Mouse (Mus musculus): ENCODE data around the gene Serpinb9b. TPM values are rescaled to one million over a fixed set of nuclear protein-coding genes. Genes with fewer than 3 reads are reported as not detected.

Gene Serpinb9b
- total RNA-seq, 1 experiment: 12.3 TPM

GRCm38 (mm10) chr13:33084975-33085694 is 57.9 kb downstream of the Serpinb9b start:
- Histone ChIP-seq H3K4me1 (ENCODE audit: control insufficient read depth in 2 of 2, insufficient read depth in 2 of 2, low read length in 2 of 2, poor library complexity in 1 of 2) (no peaks in the 10 kb centered on the region), H3K27ac (ENCODE audit: insufficient read depth, low read depth, low read length, poor library complexity, severe bottlenecking) (no peak overlapping the region)
- TF ChIP-seq HCFC1 (IDR thresholded peaks at IDR 0.05; ENCODE audit: borderline replicate concordance, insufficient read depth, low read length) (no peak), CHD2 (IDR thresholded peaks at IDR 0.05; ENCODE audit: low read depth, low read length) (no peak), ZNF384 (IDR thresholded peaks at IDR 0.05; ENCODE audit: low read depth, low read length) (no peak), ZC3H11A (IDR thresholded peaks at IDR 0.05; ENCODE audit: borderline replicate concordance, low read depth, low read length) (no peak), MAFK (IDR thresholded peaks at IDR 0.05; ENCODE audit: insufficient read depth, low read depth, low read length) (no peak)

GRCm38 (mm10) chr13:33085695-33086432 is 58.6 kb downstream of the Serpinb9b start:
- Histone ChIP-seq H3K9ac (ENCODE audit: insufficient read depth, low read depth, low read length, poor library complexity, severe bottlenecking) (no peak overlapping the region), H3K4me1 (ENCODE audit: control insufficient read depth in 2 of 2, insufficient read depth in 2 of 2, low read length in 2 of 2, poor library complexity in 1 of 2) (no peaks in the 10 kb centered on the region), H3K36me3 (ENCODE audit: control insufficient read depth, insufficient read depth, low read length, poor library complexity, severe bottlenecking) (no peaks in the 10 kb centered on the region), H3K27ac (ENCODE audit: insufficient read depth, low read depth, low read length, poor library complexity, severe bottlenecking) (no peak overlapping the region), H3K9me3 (ENCODE audit: control insufficient read depth, insufficient read depth, low read depth, low read length) (no peaks in the 10 kb centered on the region; the same call in 1 of the 2 replicates), H3K4me3 (ENCODE audit: insufficient read depth in 1 of 2, low read depth in 1 of 2, low read length in 2 of 2, poor library complexity in 1 of 2, severe bottlenecking in 1 of 2) (no peak overlapping the region)
- TF ChIP-seq ZNF384 (IDR thresholded peaks at IDR 0.05; ENCODE audit: low read depth, low read length) (no peak), MAFK (IDR thresholded peaks at IDR 0.05; ENCODE audit: insufficient read depth, low read depth, low read length) (no peak), CHD2 (IDR thresholded peaks at IDR 0.05; ENCODE audit: low read depth, low read length) (no peak), ZC3H11A (IDR thresholded peaks at IDR 0.05; ENCODE audit: borderline replicate concordance, low read depth, low read length) (no peak), HCFC1 (IDR thresholded peaks at IDR 0.05; ENCODE audit: borderline replicate concordance, insufficient read depth, low read length) (no peak)
- DNase-seq (ENCODE audit: low read depth, low spot score): no peak
- in situ Hi-C loops (cut with MboI; ENCODE audit: low sequenced_read_pairs in 2 of 2, unreplicated experiment in 2 of 2): no loop called here

More at GRCm38 (mm10) chr13:33084975-33085694, 57.9 kb downstream of the Serpinb9b start:
- in situ Hi-C loops (cut with MboI; ENCODE audit: low sequenced_read_pairs in 2 of 2, unreplicated experiment in 2 of 2): no loop called here
- no peak overlapping the region for H3K4me3 ChIP-seq (ENCODE audit: insufficient read depth in 1 of 2, low read depth in 1 of 2, low read length in 2 of 2, poor library complexity in 1 of 2, severe bottlenecking in 1 of 2)
- no peaks in the 10 kb centered on the region; the same call in 1 of the 2 replicates for H3K9me3 ChIP-seq (ENCODE audit: control insufficient read depth, insufficient read depth, low read depth, low read length)
- DNase-seq (ENCODE audit: low read depth, low spot score): no peak
- H3K9ac ChIP-seq (ENCODE audit: insufficient read depth, low read depth, low read length, poor library complexity, severe bottlenecking): no peak overlapping the region
- no peaks in the 10 kb centered on the region for H3K36me3 ChIP-seq (ENCODE audit: control insufficient read depth, insufficient read depth, low read length, poor library complexity, severe bottlenecking)

DNA sequence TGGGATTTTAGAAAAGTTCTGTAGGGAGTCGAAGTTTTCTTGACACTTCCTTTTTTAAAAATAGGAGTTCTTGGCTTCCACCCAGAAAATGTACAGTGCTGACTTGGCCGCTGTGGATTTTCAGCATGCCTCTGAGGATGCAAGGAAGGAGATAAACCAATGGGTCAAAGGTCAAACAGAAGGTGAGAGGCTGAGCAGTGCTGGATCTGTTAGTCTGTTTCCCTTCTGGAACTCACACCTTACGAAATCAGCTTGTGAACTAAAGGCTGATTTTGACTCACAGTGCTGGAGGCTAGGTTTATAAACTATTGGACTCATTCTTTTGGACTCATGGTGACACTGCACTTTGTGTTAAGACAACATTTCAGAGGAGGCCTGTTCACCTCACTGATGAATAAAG is 62.4 kb downstream of the Serpinb9b start:
- in situ Hi-C loops (cut with MboI; ENCODE audit: low sequenced_read_pairs in 2 of 2, unreplicated experiment in 2 of 2): no loop called here
- Histone ChIP-seq H3K9me3 (ENCODE audit: control insufficient read depth, insufficient read depth, low read depth, low read length) (no peaks in the 10 kb centered on the region), H3K27ac (ENCODE audit: insufficient read depth, low read depth, low read length, poor library complexity, severe bottlenecking) (no peak overlapping the region), H3K4me1 (ENCODE audit: control insufficient read depth in 2 of 2, insufficient read depth in 2 of 2, low read length in 2 of 2, poor library complexity in 1 of 2) (no peaks in the 10 kb centered on the region), H3K36me3 (ENCODE audit: control insufficient read depth, insufficient read depth, low read length, poor library complexity, severe bottlenecking) (no peaks in the 10 kb centered on the region), H3K9ac (ENCODE audit: insufficient read depth, low read depth, low read length, poor library complexity, severe bottlenecking) (no peak overlapping the region), H3K4me3 (ENCODE audit: insufficient read depth in 1 of 2, low read depth in 1 of 2, low read length in 2 of 2, poor library complexity in 1 of 2, severe bottlenecking in 1 of 2) (no peak overlapping the region)
- TF ChIP-seq MAFK (IDR thresholded peaks at IDR 0.05; ENCODE audit: insufficient read depth, low read depth, low read length) (peak; percentile 37; the same call in 1 of the 2 replicates), HCFC1 (IDR thresholded peaks at IDR 0.05; ENCODE audit: borderline replicate concordance, insufficient read depth, low read length) (no peak)
- no peak for DNase-seq (ENCODE audit: low read depth, low spot score)

DNA sequence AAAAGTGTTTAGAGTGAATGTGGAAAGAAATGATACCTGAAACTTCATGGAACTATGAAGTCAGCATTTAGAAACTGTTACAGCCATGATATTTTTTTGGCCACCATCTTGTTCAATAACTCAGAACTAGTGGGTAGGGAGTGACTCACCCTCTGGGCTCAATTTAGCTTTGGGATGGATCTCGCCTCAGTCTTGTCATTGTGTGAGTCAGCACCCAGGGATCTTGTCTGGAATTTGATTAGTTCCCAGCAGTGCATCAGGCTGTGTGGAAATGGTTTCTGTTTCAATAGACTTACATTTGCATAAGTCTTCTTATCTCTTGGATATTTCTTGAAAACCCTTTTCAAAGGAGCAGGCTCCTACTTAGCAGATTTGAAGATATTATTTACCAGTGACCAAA is 63.3 kb downstream of the Serpinb9b start:
- Histone ChIP-seq H3K27ac (ENCODE audit: insufficient read depth, low read depth, low read length, poor library complexity, severe bottlenecking) (no peak overlapping the region), H3K4me3 (ENCODE audit: insufficient read depth in 1 of 2, low read depth in 1 of 2, low read length in 2 of 2, poor library complexity in 1 of 2, severe bottlenecking in 1 of 2) (no peak overlapping the region), H3K36me3 (ENCODE audit: control insufficient read depth, insufficient read depth, low read length, poor library complexity, severe bottlenecking) (no peaks in the 10 kb centered on the region), H3K4me1 (ENCODE audit: control insufficient read depth in 2 of 2, insufficient read depth in 2 of 2, low read length in 2 of 2, poor library complexity in 1 of 2) (no peaks in the 10 kb centered on the region), H3K9me3 (ENCODE audit: control insufficient read depth, insufficient read depth, low read depth, low read length) (no peaks in the 10 kb centered on the region), H3K9ac (ENCODE audit: insufficient read depth, low read depth, low read length, poor library complexity, severe bottlenecking) (no peak overlapping the region)
- no peak for TF ChIP-seq ZC3H11A (IDR thresholded peaks at IDR 0.05; ENCODE audit: borderline replicate concordance, low read depth, low read length)
- TF ChIP-seq HCFC1 (IDR thresholded peaks at IDR 0.05; ENCODE audit: borderline replicate concordance, insufficient read depth, low read length): no peak
- TF ChIP-seq CHD2 (IDR thresholded peaks at IDR 0.05; ENCODE audit: low read depth, low read length): no peak
- TF ChIP-seq ZNF384 (IDR thresholded peaks at IDR 0.05; ENCODE audit: low read depth, low read length): no peak
- TF ChIP-seq MAFK (IDR thresholded peaks at IDR 0.05; ENCODE audit: insufficient read depth, low read depth, low read length): no peak
- DNase-seq (ENCODE audit: low read depth, low spot score): no peak
- in situ Hi-C loops (cut with MboI; ENCODE audit: low sequenced_read_pairs in 2 of 2, unreplicated experiment in 2 of 2): no loop called here
